Mouse (Mus musculus) neural tube, embryonic 14.5 days (tissue): ENCODE measurements around the gene Prkd2. TPM values are rescaled to one million over a fixed set of nuclear protein-coding genes. Genes with fewer than 3 reads are reported as not detected.

Source experiments
- ATAC-seq: fragments of 200-750 bp; cut with Nextera tagmentation; 2 replicates; pipeline ENCODE4 v1.8.0; 2017; ENCODE audit warnings: low read depth, mild to moderate bottlenecking, moderate TSS enrichment, moderate library complexity
- H3K27ac ChIP-seq: fragments of 300-500 bp; sonication (generic); 2 replicates; pipeline ENCODE4 v1.5.1; 2014; ENCODE audit warnings: low read depth, mild to moderate bottlenecking, control low read depth, low read length, moderate library complexity, mixed read lengths
- H3K27me3 ChIP-seq: fragments of 300-500 bp; sonication (generic); 2 replicates; pipeline ENCODE4 v1.6.1; 2014; ENCODE audit warnings: low read length; ENCODE audit not compliant: control insufficient read depth, insufficient read depth
- H3K36me3 ChIP-seq: fragments of 300-500 bp; sonication (generic); 2 replicates; pipeline ENCODE4 v1.6.1; 2014; ENCODE audit warnings: low read length, mixed read lengths; ENCODE audit not compliant: control insufficient read depth, insufficient read depth
- H3K4me1 ChIP-seq: fragments of 300-500 bp; sonication (generic); 2 replicates; pipeline ENCODE4 v1.6.1; 2014; ENCODE audit warnings: low read length; ENCODE audit not compliant: control insufficient read depth, insufficient read depth
- H3K4me2 ChIP-seq: fragments of 300-500 bp; sonication (generic); 2 replicates; pipeline ENCODE4 v1.6.1; 2014; ENCODE audit warnings: mild to moderate bottlenecking, low read depth, low read length, control low read depth
- H3K4me3 ChIP-seq: fragments of 300-500 bp; sonication (generic); 2 replicates; pipeline ENCODE4 v1.5.1; 2014; ENCODE audit warnings: low read depth, low read length, control low read depth, mixed read lengths
- H3K9ac ChIP-seq: fragments of 300-500 bp; sonication (generic); replicated peaks from 2 replicates; pipeline ENCODE4 v1.6.1; 2014; ENCODE audit warnings: low read depth, mild to moderate bottlenecking, control low read depth, low read length, mixed read lengths
- H3K9me3 ChIP-seq: fragments of 300-500 bp; sonication (generic); 2 replicates; pipeline ENCODE4 v1.6.1; 2016; ENCODE audit warnings: low read length; ENCODE audit not compliant: control insufficient read depth
- WGBS: fragments of 180-500 bp; shearing (Covaris S2); extraction: QIAGEN DNeasy Blood & Tissue Kit; methylation state at CpG from one replicate; pipeline ENCODE4 v1.1.7; 2014; 5-methylcytosine and 5-hydroxymethylcytosine counted together
- polyA plus RNA-seq: library from polyadenylated mRNA; unstranded; fragments of >200 nt; fragmentation: Nextera tagmentation; extraction: Ambion mirVana; gene quantifications from 2 replicates; pipeline ENCODE4 v1.2.1, GENCODE M21; 2014

Prkd2 gene
- polyA plus RNA-seq, 1 experiment from 2014 or later, result 4.5 TPM

- WGBS, result 82% methylated on average over 13 of the region's 13 CpGs
- Histone ChIP-seq H3K4me2 (peak overlapping the region; percentile 26; the same call in 1 of the 2 replicates), H3K9me3 (no peaks in the 10 kb centered on the region), H3K9ac (peak overlapping the region; percentile 26; the same call in 1 of the 2 replicates), H3K36me3 (peaks cover 39% of the 10 kb centered on the region), H3K27ac (no peak overlapping the region), H3K4me1 (peaks cover 40% of the 10 kb centered on the region), H3K4me3 (0 out of 2 replicates have a peak overlapping the region, but pooled peaks have one; percentile 1), H3K27me3 (no peaks in the 10 kb centered on the region)
- no peak for ATAC-seq
These were observed 76.9 kb downstream of the Prkd2 start for GRCm38 (mm10) chr7:16919395-16920149.

Other genes starting within 250 kb of the Prkd2 start
- gene Arhgap35, start 227.9 kb upstream of the Prkd2 start, polyA plus RNA-seq, result 35.2 and 37.4 TPM in 2 replicates
- gene Ceacam15, start 167.2 kb upstream of the Prkd2 start, polyA plus RNA-seq, result not detected in 2 replicates
- gene Ceacam9, start 121.0 kb upstream of the Prkd2 start, polyA plus RNA-seq, result 0.26 and 0.33 TPM in 2 replicates
- gene Ap2s1, start 104.5 kb upstream of the Prkd2 start, polyA plus RNA-seq, result 404 and 458 TPM in 2 replicates
- gene Slc1a5, start 61.6 kb upstream of the Prkd2 start, polyA plus RNA-seq, result 4.5 and 4.6 TPM in 2 replicates
- gene Strn4, start 27.0 kb upstream of the Prkd2 start, polyA plus RNA-seq, result 191 and 199 TPM in 2 replicates
- 44.5 and 51.5 TPM in 2 replicates for gene Fkrp, start 26.2 kb upstream of the Prkd2 start, polyA plus RNA-seq
- gene Dact3, start 32.4 kb downstream of the Prkd2 start, polyA plus RNA-seq, result 5.8 and 6.1 TPM in 2 replicates
- gene Gng8, start 48.9 kb downstream of the Prkd2 start, polyA plus RNA-seq, result 0.39 and 9.8 TPM in 2 replicates
- gene Ptgir, start 63.6 kb downstream of the Prkd2 start, polyA plus RNA-seq, result 1.2 TPM in 1 of 2 replicates, not detected in the other
- gene Calm3, start 81.2 kb downstream of the Prkd2 start, polyA plus RNA-seq, result 412 and 503 TPM in 2 replicates
- 68.1 and 92.1 TPM in 2 replicates for gene Pnmal2, start 101.8 kb downstream of the Prkd2 start, polyA plus RNA-seq
- 60.1 and 60.7 TPM in 2 replicates for gene Pnmal1, start 116.8 kb downstream of the Prkd2 start, polyA plus RNA-seq
- gene Gm42372, start 140.2 kb downstream of the Prkd2 start, polyA plus RNA-seq, result 7.4 and 10.1 TPM in 2 replicates
- gene Ccdc8, start 149.8 kb downstream of the Prkd2 start, polyA plus RNA-seq, result 2.3 and 5.6 TPM in 2 replicates
- gene Ppp5c, start 185.0 kb downstream of the Prkd2 start, polyA plus RNA-seq, result 121 TPM in 2 replicates
- gene Hif3a, start 219.5 kb downstream of the Prkd2 start, polyA plus RNA-seq, result 2.7 and 4.4 TPM in 2 replicates
- gene Psg16, start 231.1 kb downstream of the Prkd2 start, polyA plus RNA-seq, result 3.7 and 4.0 TPM in 2 replicates